Comparison of ENCODE assay signal across 21 mouse cellular contexts in the genomic region with DNA sequence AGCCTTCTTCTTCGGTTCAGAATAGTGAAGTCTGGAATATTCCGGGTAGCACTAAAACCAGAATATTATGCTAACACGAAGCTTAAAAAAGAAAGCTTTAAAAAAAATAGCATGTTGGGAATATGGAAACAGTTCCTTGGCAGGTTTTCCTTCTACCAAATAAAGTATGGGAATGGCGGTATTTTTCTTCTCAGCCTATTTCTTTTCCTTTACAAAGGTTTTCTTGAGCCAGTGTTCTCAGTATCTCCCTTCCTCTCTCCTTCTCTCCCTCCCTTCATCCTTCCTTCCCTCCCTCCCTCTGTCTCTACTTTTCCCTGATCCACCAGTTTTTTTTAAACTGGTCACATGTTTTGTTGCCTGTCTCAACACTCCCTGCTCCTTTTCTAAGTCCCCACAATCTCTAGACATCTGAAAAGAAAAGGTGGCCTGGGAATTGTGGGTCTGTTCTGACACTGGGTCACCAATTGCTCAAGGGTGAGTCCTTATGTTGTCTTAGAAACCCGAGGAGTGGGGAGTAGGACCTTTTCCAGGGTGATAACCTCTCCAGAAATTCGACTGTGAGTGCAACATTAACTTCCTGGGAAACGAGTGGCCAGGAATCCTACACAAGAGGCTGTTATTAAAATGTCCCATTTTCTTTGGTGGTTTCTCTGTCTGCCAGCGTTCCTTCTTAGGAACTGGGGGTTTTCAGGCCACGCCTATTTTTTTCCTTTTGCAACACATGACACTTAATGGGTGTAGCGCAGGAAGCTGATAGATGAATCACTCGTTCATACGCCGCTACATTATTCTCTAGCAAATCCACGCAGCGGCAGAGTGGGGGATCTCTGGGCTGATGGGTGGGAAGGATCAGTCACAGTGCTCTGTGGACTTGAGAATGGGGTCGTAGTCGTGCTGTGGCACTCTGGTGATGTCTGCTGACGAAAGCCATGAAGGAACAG. TPM values are rescaled to one million over a fixed set of nuclear protein-coding genes. Genes with fewer than 3 reads are reported as not detected.
"Had no signal": no experiment of that assay in that cellular context is flagged by ENCODE, and none has a peak within 500 bp of the region (broad histone marks: within the 10 kb centered on the region; RNA-seq: fewer than 3 reads in every experiment).

No protein-coding gene starts in this region.

- ATAC-seq: midbrain, embryonic 15.5 days had no signal

- H3K27me3 ChIP-seq: liver, embryonic 15.5 days; midbrain, embryonic 15.5 days; neural tube, embryonic 13.5 days had no signal

- H3K9ac ChIP-seq: kidney, embryonic 15.5 days; liver, embryonic 15.5 days; midbrain, embryonic 15.5 days; neural tube, embryonic 13.5 days had no signal

- H3K4me1 ChIP-seq: limb, embryonic 10.5 days; liver, embryonic 15.5 days; midbrain, embryonic 15.5 days; neural tube, embryonic 13.5 days had no signal

- H3K9me3 ChIP-seq: limb, embryonic 10.5 days; liver, embryonic 15.5 days; midbrain, embryonic 15.5 days; neural tube, embryonic 13.5 days had no signal

- H3K27ac ChIP-seq: kidney, embryonic 15.5 days; layer of hippocampus, adult 2 months; limb, embryonic 10.5 days; liver, embryonic 15.5 days; macrophage; midbrain, embryonic 15.5 days; neural tube, embryonic 13.5 days had no signal

- H3K4me2 ChIP-seq: kidney, embryonic 15.5 days; liver, embryonic 11.5 days; liver, embryonic 15.5 days; midbrain, embryonic 11.5 days; midbrain, embryonic 15.5 days; neural tube, embryonic 13.5 days had no signal

- H3K4me3 ChIP-seq: kidney, embryonic 15.5 days; layer of hippocampus, adult 2 months; limb, embryonic 10.5 days; liver, embryonic 15.5 days; megakaryocyte, embryonic 14.5 days; midbrain, embryonic 15.5 days; neural tube, embryonic 13.5 days had no signal

- DNase-seq: kidney, adult 2 months; kidney, postnatal 4 days; lung, adult 2 months; lung, postnatal 10 days; right cerebral cortex, adult 18-20 months; right cerebral cortex, postnatal 25 days; thymus, adult 18-20 months; thymus, postnatal 25 days had no signal

- H3K36me3 ChIP-seq: kidney, embryonic 15.5 days; liver, embryonic 15.5 days; midbrain, embryonic 15.5 days; neural tube, embryonic 13.5 days had no signal

RNA-seq across cellular contexts. Expression of gene Antxr1, which starts 42.4 kb away (rescaled TPM):
- total RNA-seq: monocyte, adult 5-6 weeks had no signal

RNA-seq across cellular contexts. Expression of gene Gkn1, which starts 57.6 kb away (rescaled TPM):
- total RNA-seq: layer of hippocampus, adult 2 months; layer of hippocampus, postnatal 10 days; monocyte, adult 5-6 weeks had no signal
- polyA plus RNA-seq: kidney, embryonic 15.5 days; limb, embryonic 10.5 days; liver, embryonic 11.5 days; liver, embryonic 15.5 days; lung, adult 2 months; macrophage; midbrain, embryonic 11.5 days; midbrain, embryonic 15.5 days; neural tube, embryonic 13.5 days; urinary bladder, adult 2 months had no signal
